Mouse (Mus musculus) liver, embryonic 14.5 days (tissue): Measurements from ENCODE around the gene Trim16.

ENCODE experiments used
- CTCF ChIP-seq: IDR thresholded peaks from 2 replicates; pipeline ENCODE4 v1.5.1; 2016; ENCODE audit warnings: antibody characterized with exemption, low read depth, control low read depth
- EP300 ChIP-seq: IDR thresholded peaks from 2 replicates; pipeline ENCODE4 v1.6.1; 2016; ENCODE audit warnings: antibody characterized with exemption, low read depth

DNA sequence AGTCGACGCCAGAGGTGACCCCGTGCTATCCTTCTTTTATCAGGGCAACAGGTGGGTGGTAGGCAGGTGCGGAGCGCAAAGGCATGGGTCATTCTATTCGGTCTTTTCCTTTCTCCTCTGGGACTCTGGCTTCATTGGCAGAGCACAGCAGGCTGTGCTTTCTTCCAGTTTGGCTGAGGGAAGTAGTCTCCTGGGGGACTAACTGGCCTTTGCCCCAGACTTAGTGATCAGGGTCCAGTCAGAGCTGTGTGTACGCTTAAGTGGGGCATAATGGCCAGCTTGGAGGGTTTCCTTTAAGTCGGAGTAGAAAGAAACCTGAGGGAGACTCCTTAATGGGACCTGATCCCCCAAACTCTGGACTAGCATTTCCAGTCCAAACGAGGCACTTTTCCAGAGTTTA is 53.4 kb downstream of the Trim16 start:
- TF ChIP-seq CTCF = no peak
- TF ChIP-seq EP300 = no peak
